Mouse (Mus musculus) hindbrain, embryonic 12.5 days (tissue): ENCODE data around the gene Galnt10. TPM values are rescaled to one million over a fixed set of nuclear protein-coding genes. Genes with fewer than 3 reads are reported as not detected.
"Not testable (repeated sequence)": the region's sequence is repeated elsewhere in the genome, so short reads cannot be mapped to it uniquely, and the experiment has no call there.

ENCODE experiments used
- ATAC-seq: fragments of 200-750 bp; cut with Nextera tagmentation; 2 replicates; pipeline ENCODE4 v1.8.0; 2017; ENCODE audit warnings: moderate TSS enrichment; ENCODE audit not compliant: low FRiP score
- H3K27ac ChIP-seq: fragments of 300-500 bp; sonication (generic); 2 replicates; pipeline ENCODE4 v1.5.1; 2016; ENCODE audit warnings: mild to moderate bottlenecking
- H3K27me3 ChIP-seq: fragments of 300-500 bp; sonication (generic); 2 replicates; pipeline ENCODE4 v1.6.1; 2016; ENCODE audit warnings: mild to moderate bottlenecking
- H3K36me3 ChIP-seq: fragments of 300-500 bp; sonication (generic); 2 replicates; pipeline ENCODE4 v1.6.1; 2016; ENCODE audit warnings: mild to moderate bottlenecking
- H3K4me1 ChIP-seq: fragments of 300-500 bp; sonication (generic); 2 replicates; pipeline ENCODE4 v1.6.1; 2016
- H3K4me2 ChIP-seq: fragments of 300-500 bp; sonication (generic); replicated peaks from 2 replicates; pipeline ENCODE4 v1.6.1; 2016; ENCODE audit warnings: mild to moderate bottlenecking
- H3K4me3 ChIP-seq: fragments of 300-500 bp; sonication (generic); 2 replicates; pipeline ENCODE4 v1.5.1; 2016; ENCODE audit warnings: mild to moderate bottlenecking
- H3K9ac ChIP-seq: fragments of 300-500 bp; sonication (generic); 2 replicates; pipeline ENCODE4 v1.6.1; 2016; ENCODE audit warnings: mild to moderate bottlenecking, moderate library complexity
- H3K9me3 ChIP-seq: fragments of 300-500 bp; sonication (generic); replicated peaks from 2 replicates; pipeline ENCODE4 v1.6.1; 2016; ENCODE audit warnings: mild to moderate bottlenecking
- WGBS: fragments of 180-500 bp; shearing (Covaris S2); methylation state at CpG from one replicate; pipeline ENCODE4 v1.1.7; 2016; 5-methylcytosine and 5-hydroxymethylcytosine counted together
- polyA plus RNA-seq: library from polyadenylated mRNA; unstranded; fragments of >200 nt; fragmentation: Nextera tagmentation; extraction: Ambion mirVana; gene quantifications from 2 replicates; pipeline ENCODE4 v1.2.1, GENCODE M21; 2016

Gene Galnt10
- polyA plus RNA-seq, 1 experiment from 2014 or later = 31.4 TPM

DNA sequence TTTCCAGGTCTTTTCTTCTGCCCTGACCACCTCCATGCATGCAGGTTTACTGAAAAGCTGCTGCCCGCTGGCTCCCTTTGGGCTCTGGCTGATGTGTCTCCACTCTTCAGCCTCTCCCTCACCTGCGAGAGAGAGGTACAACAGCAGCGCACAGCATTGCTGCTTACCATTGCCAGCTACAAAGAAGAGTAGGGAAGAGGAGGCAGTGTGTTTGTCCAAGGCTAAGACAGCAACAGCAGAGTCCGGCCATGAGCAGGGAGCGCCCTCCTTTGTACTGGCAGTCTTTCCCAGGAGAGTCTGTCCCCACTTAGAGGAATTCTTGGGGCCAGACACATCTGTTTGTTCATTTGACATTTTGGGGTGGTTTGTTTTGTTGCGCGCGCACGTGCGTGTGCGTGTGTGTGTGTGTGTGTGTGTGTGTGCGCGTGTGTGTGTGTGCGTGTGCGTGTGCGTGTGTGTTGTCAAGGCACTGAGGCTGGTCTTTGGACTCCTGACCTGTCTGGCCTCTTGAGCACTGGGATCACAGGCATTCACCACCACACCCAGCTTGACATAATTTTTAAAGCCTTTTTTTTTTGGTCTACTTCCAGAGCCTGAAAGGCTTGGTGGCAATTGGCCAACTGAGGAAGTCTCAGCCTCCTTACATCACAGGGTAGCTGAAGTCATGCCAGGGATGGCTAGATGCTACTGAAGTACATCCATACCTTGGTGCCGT lies 163.9 kb downstream of the Galnt10 start:
- no peak overlapping the region for H3K27ac ChIP-seq
- H3K4me2 ChIP-seq = no peak overlapping the region
- no peaks in the 10 kb centered on the region for H3K27me3 ChIP-seq
- H3K9me3 ChIP-seq = no peaks in the 10 kb centered on the region
- no peak overlapping the region for H3K9ac ChIP-seq
- no peak overlapping the region for H3K4me3 ChIP-seq
- no peak for ATAC-seq
- H3K36me3 ChIP-seq = peaks cover 44% of the 10 kb centered on the region
- H3K4me1 ChIP-seq = peaks cover 7% of the 10 kb centered on the region; the same call in 1 of the 2 replicates
- 93% methylated on average over 17 of the region's 17 CpGs for WGBS

DNA sequence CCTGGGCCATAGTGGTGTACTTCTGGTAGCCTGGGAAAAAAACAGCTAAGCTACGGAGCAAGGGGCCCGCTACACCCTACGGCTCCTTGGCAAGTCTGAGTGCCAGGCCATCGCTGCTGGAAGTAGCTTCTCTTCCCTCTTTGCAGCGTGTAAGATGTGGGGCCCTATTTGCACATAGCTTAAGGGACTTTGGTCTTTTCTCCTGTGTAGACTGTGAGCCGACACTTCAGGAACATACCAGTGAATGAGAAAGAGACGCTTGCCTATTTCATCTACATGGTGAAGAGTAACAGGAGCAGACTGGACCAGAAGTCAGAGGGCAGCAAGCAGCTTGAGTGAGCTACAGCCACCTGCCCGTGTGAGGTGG lies 164.5 kb downstream of the Galnt10 start:
- 94% methylated on average over 8 of the region's 8 CpGs for WGBS
- no peaks in the 10 kb centered on the region for H3K9me3 ChIP-seq
- no peak overlapping the region for H3K4me3 ChIP-seq
- H3K4me2 ChIP-seq = no peak overlapping the region
- H3K36me3 ChIP-seq = peaks cover 44% of the 10 kb centered on the region
- H3K27me3 ChIP-seq = no peaks in the 10 kb centered on the region
- H3K27ac ChIP-seq = no peak overlapping the region
- ATAC-seq = no peak
- no peak overlapping the region for H3K9ac ChIP-seq
- H3K4me1 ChIP-seq = peaks cover 7% of the 10 kb centered on the region; the same call in 1 of the 2 replicates

DNA sequence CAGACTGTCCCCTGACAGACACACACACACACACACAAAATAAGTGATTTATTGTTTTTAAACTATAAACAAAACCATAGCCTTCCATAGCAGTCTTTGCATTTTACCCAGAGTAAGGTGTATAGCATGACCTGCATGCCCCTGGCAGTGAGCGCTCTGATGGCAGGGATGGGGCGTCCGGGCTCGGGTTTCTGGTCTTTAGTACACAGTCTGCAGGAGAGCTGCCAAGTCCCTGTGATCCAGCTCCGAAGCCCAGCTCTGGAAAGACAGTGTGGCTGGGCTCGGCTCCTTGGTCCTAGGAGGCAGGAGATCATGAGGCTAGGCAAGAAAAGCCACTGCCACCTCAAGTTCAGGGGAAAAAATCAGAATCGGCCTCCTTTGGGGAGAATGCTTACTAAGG lies 165.8 kb downstream of the Galnt10 start:
- peaks cover 3% of the 10 kb centered on the region; the same call in 1 of the 2 replicates for H3K4me1 ChIP-seq
- no peak overlapping the region for H3K27ac ChIP-seq

DNA sequence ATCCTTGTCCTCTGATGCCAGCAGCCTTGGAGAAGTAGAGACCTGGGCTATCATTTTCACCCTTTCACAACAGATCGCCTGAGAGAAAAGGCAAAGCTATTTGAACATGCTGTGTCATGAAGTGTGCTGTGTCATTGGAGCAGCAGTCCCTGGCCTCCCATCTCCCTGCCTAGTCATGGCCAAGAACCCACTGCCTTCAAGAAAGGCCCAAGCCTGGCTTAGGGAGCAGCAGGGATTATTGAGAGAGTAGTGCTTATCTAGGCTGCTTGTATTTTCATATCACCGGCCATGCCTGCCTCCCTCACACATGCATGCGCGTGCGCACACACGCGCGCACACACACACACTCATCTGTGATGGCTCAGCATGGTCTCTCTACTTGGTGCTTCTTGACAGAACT lies 167.0 kb downstream of the Galnt10 start:
- Histone ChIP-seq H3K9me3 (no peaks in the 10 kb centered on the region), H3K27me3 (no peaks in the 10 kb centered on the region), H3K9ac (no peak overlapping the region), H3K4me1 (no peaks in the 10 kb centered on the region), H3K27ac (no peak overlapping the region), H3K4me2 (no peak overlapping the region), H3K36me3 (peaks cover 44% of the 10 kb centered on the region), H3K4me3 (no peak overlapping the region)
- 93% methylated on average over 8 of the region's 8 CpGs for WGBS
- ATAC-seq = no peak

More for the DNA sequence above, 165.8 kb downstream of the Galnt10 start:
- Histone ChIP-seq H3K36me3 (peaks cover 44% of the 10 kb centered on the region), H3K4me3 (no peak overlapping the region), H3K4me2 (no peak overlapping the region), H3K27me3 (no peaks in the 10 kb centered on the region), H3K9me3 (no peaks in the 10 kb centered on the region), H3K9ac (no peak overlapping the region)
- WGBS = 82% methylated on average over 7 of the region's 7 CpGs
- ATAC-seq = no peak

DNA sequence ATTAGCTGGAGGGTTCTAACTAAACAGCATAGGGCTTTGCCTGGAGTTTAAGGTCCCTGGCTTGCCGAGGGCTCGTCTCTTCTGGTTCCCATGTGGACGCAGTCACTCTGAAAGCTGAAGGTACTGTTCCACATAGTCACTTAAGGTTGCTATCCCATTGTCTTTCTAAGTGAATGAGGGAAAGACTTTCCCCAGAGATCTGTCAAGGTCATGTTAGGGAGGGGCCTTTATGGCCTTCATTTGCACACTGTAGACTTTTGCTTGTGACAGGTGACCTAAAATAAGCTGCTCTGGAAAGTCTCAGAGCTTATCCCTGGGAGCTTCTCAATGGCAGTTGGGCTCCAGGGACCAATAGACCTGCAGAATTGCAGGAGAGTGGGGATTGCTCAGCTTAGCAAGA lies 168.4 kb downstream of the Galnt10 start:
- H3K9ac ChIP-seq = no peak overlapping the region
- H3K4me3 ChIP-seq = no peak overlapping the region
- H3K27me3 ChIP-seq = no peaks in the 10 kb centered on the region
- WGBS = 88% methylated on average over 3 of the region's 3 CpGs
- H3K4me1 ChIP-seq = no peaks in the 10 kb centered on the region
- H3K36me3 ChIP-seq = peaks cover 34% of the 10 kb centered on the region
- no peaks in the 10 kb centered on the region for H3K9me3 ChIP-seq
- no peak overlapping the region for H3K27ac ChIP-seq
- ATAC-seq = no peak
- no peak overlapping the region for H3K4me2 ChIP-seq

DNA sequence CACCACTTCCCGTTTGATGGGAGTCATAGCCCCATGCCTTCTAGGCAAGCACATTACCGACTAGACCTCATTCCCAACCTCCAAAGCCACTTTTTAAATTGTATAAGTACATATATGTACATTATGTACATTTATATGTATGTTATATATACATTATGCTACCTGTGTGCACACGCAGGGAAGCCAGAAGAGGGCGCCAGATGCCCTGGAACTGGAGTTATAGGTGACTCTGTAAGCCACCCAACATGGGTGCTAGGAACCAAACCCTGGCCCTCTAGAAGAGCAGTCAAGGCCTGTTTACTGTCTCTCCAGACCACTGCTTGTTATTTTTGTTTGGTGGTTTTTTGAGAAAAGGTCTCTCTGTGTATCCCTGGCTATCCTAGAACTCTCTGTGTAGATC lies 172.9 kb downstream of the Galnt10 start:
- H3K4me1 ChIP-seq = no peaks in the 10 kb centered on the region
- H3K27ac ChIP-seq = no peak overlapping the region
- no peak overlapping the region for H3K9ac ChIP-seq
- no peaks in the 10 kb centered on the region for H3K9me3 ChIP-seq
- H3K27me3 ChIP-seq = 0 out of 2 replicates have a peak, but pooled peaks cover 2% of the 10 kb centered on the region
- no peak for ATAC-seq
- no peak overlapping the region for H3K4me3 ChIP-seq
- H3K36me3 ChIP-seq = peaks cover 2% of the 10 kb centered on the region; the same call in 1 of the 2 replicates
- H3K4me2 ChIP-seq = no peak overlapping the region
- 90% methylated on average over 4 of the region's 4 CpGs for WGBS

DNA sequence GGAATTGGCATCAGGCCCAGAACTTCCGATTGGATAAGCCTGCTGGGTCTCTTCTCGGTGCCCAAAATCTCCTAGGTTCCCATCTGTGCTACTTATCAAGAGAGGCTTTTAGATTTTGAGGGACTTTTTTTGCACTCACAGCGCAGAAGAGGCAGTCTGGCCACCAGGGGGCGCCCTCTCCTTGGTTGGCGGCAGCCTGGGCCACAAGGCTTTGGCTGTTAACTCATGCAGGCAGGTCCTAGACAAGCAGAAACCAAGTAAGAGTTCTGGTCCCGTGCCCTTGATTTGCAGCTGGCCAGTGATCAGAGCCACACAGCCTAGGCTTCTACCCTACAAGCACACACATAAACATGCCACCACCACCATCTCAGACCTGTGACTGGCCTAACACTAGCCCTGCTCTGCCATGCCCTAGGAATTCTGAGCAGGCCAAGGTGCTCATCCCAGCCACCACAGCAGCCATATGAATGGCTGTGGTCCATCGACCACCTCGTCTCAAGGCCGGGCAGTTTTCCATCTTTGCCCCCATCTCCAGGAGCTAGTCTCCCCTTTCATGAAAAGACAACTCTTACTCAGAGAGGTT lies 174.8 kb downstream of the Galnt10 start:
- Histone ChIP-seq H3K4me1 (no peaks in the 10 kb centered on the region), H3K4me2 (no peak overlapping the region), H3K27ac (no peak overlapping the region), H3K9ac (no peak overlapping the region), H3K9me3 (no peaks in the 10 kb centered on the region), H3K27me3 (peaks cover 19% of the 10 kb centered on the region), H3K4me3 (no peak overlapping the region), H3K36me3 (no peaks in the 10 kb centered on the region)
- 33% methylated on average over 9 of the region's 9 CpGs for WGBS
- ATAC-seq = no peak

DNA sequence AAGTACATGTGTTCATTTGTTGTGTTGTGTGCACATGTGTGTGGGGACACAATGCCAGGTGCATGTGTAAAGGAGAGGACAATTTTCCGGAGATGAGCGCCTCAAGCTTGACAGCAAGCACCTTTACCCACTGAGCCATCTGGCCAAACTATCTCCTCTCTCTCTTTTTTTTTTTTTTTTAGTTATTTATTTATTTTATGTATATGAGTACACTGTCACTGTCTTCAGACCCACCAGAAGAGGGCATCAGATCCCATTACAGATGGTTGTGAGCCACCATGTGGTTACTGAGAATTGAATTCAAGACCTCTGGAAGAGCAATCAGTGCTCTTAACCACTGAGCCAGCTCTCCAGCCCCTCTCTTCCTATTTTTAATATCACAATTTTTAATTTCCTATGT lies 177.9 kb downstream of the Galnt10 start:
- H3K4me3 ChIP-seq, H3K4me2 ChIP-seq, H3K36me3 ChIP-seq, H3K9me3 ChIP-seq, ATAC-seq, H3K27ac ChIP-seq, H3K4me1 ChIP-seq, H3K9ac ChIP-seq: not testable (repeated sequence)
- WGBS = 91% methylated on average over 2 of the region's 2 CpGs
- peaks cover 46% of the 10 kb centered on the region for H3K27me3 ChIP-seq

DNA sequence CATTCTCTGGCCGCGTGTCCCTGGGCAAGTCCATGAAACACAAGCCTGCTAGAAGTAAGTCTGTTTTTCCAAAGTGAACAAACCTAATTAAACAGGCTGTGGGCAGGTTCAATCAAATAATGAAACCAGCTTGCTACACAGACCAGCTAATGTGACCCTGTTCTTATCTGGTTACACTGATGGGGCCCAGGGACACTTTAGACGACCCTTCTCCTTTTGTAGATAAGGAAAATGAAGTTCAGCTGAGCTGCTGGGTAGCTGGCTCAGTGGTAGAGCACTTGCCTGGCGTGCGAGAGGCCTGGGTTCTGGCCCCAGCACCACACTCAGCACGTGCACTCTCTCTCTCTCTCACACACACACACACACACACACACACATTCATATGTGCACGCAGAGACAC lies 178.5 kb downstream of the Galnt10 start:
- Histone ChIP-seq H3K36me3 (no peaks in the 10 kb centered on the region), H3K4me2 (no peak overlapping the region), H3K4me3 (no peak overlapping the region), H3K27ac (no peak overlapping the region), H3K9me3 (no peaks in the 10 kb centered on the region), H3K4me1 (peaks cover 7% of the 10 kb centered on the region), H3K9ac (no peak overlapping the region), H3K27me3 (peaks cover 52% of the 10 kb centered on the region)
- no peak for ATAC-seq
- WGBS = 78% methylated on average over 7 of the region's 7 CpGs

DNA sequence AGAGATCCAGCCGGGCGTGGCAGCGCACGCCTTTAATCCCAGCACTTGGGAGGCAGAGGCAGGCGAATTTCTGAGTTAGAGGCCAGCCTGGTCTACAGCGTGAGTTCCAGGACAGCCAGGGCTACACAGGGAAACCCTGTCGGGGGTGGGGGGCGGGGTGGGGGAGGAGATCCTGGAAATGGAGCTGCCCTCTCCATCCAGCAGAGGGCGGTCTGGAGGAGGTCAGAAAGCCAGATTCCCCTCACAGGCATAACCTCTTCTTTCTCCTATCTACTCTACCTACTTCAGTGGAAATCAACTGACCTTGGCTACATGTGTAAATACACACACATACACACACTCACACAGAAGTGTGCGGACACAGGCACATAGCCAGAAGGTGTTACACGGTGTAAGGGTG lies 180.0 kb downstream of the Galnt10 start:
- not testable (repeated sequence) for H3K4me2 ChIP-seq, H3K9me3 ChIP-seq, H3K9ac ChIP-seq, H3K4me1 ChIP-seq, H3K36me3 ChIP-seq, H3K4me3 ChIP-seq, H3K27ac ChIP-seq, ATAC-seq
- WGBS = 43% methylated on average over 9 of the region's 11 CpGs
- H3K27me3 ChIP-seq = peaks cover 65% of the 10 kb centered on the region

DNA sequence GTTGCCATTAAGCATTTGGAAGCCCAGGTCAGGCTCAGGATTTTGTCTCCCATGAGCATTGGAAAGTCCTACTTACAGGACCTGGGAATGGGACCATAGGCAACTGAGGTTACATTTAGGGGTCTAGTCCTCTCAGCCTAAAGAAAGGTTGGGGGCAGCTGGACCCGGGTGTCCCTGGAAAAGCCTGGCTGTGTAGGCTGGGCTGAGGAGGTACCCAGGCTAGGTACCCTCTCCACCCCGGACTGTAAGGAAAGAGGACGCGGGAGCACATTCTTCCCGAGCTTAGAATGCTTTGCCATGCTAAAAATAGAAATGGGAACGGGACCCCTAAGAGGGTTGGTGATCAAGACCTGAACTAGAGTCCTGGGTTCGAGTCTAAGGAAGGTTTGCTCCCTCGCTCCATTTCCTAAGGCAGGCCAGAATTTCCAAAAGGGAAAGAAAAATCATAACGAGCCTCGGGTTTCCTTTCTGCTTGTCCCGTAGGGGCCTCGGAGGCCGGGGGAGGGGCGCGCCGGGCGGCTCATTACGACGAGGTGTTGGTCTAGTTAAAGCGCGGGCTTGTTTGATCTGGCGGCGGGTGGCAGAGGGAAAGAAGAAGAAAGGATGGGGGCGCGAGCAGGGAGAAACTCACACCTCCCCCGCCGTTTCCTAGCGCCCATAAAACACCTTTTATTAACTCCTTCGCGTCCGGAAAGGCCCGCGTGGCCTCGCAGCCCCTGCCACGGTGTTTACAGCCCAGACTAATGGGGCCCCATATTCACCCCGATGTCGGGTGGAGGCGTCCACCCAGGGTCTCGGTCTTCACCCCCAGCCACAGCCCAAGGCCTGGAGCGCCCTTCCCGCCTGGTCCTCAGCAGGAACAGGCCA lies 182.0 kb downstream of the Galnt10 start:
- no peaks in the 10 kb centered on the region for H3K9me3 ChIP-seq
- H3K4me2 ChIP-seq = peak overlapping the region; percentile 44
- WGBS = under 1% methylated on average over 39 of the region's 41 CpGs
- H3K9ac ChIP-seq = peak overlapping the region; percentile 38; the same call in 1 of the 2 replicates
- no peaks in the 10 kb centered on the region for H3K36me3 ChIP-seq
- H3K27ac ChIP-seq = no peak overlapping the region
- H3K4me1 ChIP-seq = peaks cover 7% of the 10 kb centered on the region
- H3K4me3 ChIP-seq = peak overlapping the region; percentile 27
- H3K27me3 ChIP-seq = peaks cover 85% of the 10 kb centered on the region
- ATAC-seq = no peak

DNA sequence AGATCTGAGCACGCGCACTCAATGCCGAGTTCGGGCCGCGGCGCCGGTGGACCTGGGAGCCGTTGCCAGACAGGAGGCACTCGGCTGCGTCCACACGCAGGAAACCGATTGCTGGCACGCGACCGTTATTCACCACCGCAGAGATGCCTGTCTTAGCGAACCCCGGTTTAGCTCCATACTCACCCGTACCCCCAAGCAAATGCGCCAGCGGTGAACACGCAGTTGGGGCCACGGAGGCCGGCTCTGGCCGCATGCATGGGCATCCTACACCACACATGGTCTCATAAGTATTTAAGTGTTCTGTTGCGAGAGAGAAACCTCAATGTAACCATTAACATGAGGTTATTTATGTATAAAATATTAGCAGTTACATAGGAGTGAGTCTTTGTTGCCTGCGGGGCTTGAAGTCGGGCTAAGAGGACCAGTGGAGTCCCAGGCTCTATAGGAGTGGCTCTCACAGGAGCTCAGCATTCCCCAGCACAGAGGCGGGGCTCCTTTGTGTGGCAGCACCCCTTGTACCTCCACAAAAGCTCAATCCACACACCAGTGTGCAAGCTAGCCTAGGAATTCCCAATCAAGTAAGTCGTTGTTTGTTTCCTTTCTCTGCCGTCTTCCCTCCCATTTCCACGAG lies 182.8 kb downstream of the Galnt10 start:
- Histone ChIP-seq H3K4me2 (peak overlapping the region; percentile 44), H3K27me3 (peaks cover 93% of the 10 kb centered on the region), H3K36me3 (no peaks in the 10 kb centered on the region), H3K9ac (peak overlapping the region; percentile 38; the same call in 1 of the 2 replicates), H3K4me3 (peak overlapping the region; percentile 27), H3K4me1 (peaks cover 7% of the 10 kb centered on the region), H3K27ac (no peak overlapping the region), H3K9me3 (no peaks in the 10 kb centered on the region)
- WGBS = 1% methylated on average over 33 of the region's 33 CpGs
- no peak for ATAC-seq
